Mouse (Mus musculus) cerebellum, adult 2 months (tissue): ENCODE results near the gene Commd8.

ENCODE experiments used
- CTCF ChIP-seq: fragments of 200-500 bp; IDR thresholded peaks from 2 replicates; pipeline ENCODE4 v1.5.1; 2011; ENCODE audit warnings: low read depth, mild to moderate bottlenecking, control low read depth, low read length, moderate library complexity, borderline replicate concordance; ENCODE audit not compliant: insufficient read depth
- POLR2A ChIP-seq: fragments of 200-500 bp; IDR thresholded peaks from 2 replicates; pipeline ENCODE4 v1.6.1; 2011; ENCODE audit warnings: low read length, control low read depth, borderline replicate concordance; ENCODE audit not compliant: insufficient read depth

GRCm38 (mm10) chr5:72210123-72210811, 42.3 kb upstream of the Commd8 start:
- TF ChIP-seq CTCF (no peak), POLR2A (no peak)
